Mouse (Mus musculus) heart, postnatal 10 days (tissue): ENCODE measurements around the gene Maml2. TPM values are rescaled to one million over a fixed set of nuclear protein-coding genes. Genes with fewer than 3 reads are reported as not detected.

ENCODE experiments used
- microRNA-seq, 2 experiments: library from miRNA; unstranded; fragments of <30 nt; microRNA quantifications; one replicate each; pipeline ENCODE4 v1.2.0; 2022
- total RNA-seq, 2 experiments: library from RNA; stranded (reverse); gene quantifications; 2 replicates each; pipeline ENCODE4 v1.2.3; 2021

Maml2 gene
- total RNA-seq, 2 experiments from 2014 or later = 9.1 to 10.0 TPM

Small RNA genes within 50 kb of the gene (microRNA-seq; reads per million reads assigned to microRNA genes)
- 0 reads per million in 2 experiments for gene Gm22643

Other genes with a start within 250 kb of the Maml2 start
- gene Jrkl, start 52.1 kb upstream of the Maml2 start, total RNA-seq = 1 to 10 TPM; 7.7 to 8.9 TPM
- gene Ccdc82, start 51.0 kb upstream of the Maml2 start, total RNA-seq = 10 to 100 TPM in 1 of 2 experiments, 1 to 10 TPM in 1; 9.9 to 10.1 TPM
- not detected for gene Gm17571, start 148.8 kb downstream of the Maml2 start, total RNA-seq